Mouse (Mus musculus) spleen, adult 2 months (tissue): Measurements from ENCODE around the gene Lrrc4c.

Experiments used
- CTCF ChIP-seq: fragments of 200-500 bp; IDR thresholded peaks from 2 replicates; pipeline ENCODE4 v1.5.1; 2011; ENCODE audit warnings: mild to moderate bottlenecking, inconsistent platforms; ENCODE audit not compliant: insufficient read depth, insufficient read length, insufficient replicate concordance; ENCODE audit errors: extremely low read depth
- POLR2A ChIP-seq: fragments of 200-500 bp; IDR thresholded peaks from 2 replicates; pipeline ENCODE4 v1.6.1; 2011; ENCODE audit warnings: low read depth, low read length, inconsistent platforms

DNA sequence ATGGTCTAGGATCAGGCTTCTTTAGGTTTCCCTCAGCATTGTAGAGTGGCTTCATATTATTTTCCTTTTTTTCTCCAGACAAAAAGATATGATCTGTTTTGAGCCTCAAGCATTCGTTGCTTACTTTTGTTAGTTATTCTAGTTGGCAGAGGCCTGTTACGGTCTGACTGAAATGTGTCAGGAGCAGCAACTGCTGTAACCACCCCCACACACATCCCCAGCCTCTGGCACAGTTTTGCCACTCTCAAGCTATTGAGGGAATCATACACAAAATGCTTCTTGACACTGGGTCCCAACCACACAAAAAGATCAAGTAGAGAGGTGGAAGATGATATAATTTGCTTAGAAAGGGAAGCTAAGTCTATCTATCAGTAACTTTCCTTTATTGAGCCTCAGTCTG is 1251.0 kb downstream of the Lrrc4c start:
- TF ChIP-seq CTCF = no peak
- no peak for TF ChIP-seq POLR2A
